Mouse (Mus musculus) C2C12 (cell line): ENCODE results near the gene Cacnb2. TPM values are rescaled to one million over a fixed set of nuclear protein-coding genes. Genes with fewer than 3 reads are reported as not detected.

Source experiments
- H3K27me3 ChIP-seq: one replicate; pipeline ENCODE4 v1.6.1; 2011; ENCODE audit not compliant: control insufficient read depth, insufficient read depth, insufficient read length
- H3K36me3 ChIP-seq: one replicate; pipeline ENCODE4 v1.6.1; 2011; ENCODE audit not compliant: control insufficient read depth, insufficient read depth
- H3K4me3 ChIP-seq: one replicate; pipeline ENCODE4 v1.5.1; 2011; ENCODE audit warnings: mild to moderate bottlenecking, control low read depth; ENCODE audit not compliant: poor library complexity, insufficient read depth, severe bottlenecking
- H3K79me2 ChIP-seq: one replicate; pipeline ENCODE4 v1.6.1; 2011; ENCODE audit not compliant: control insufficient read depth, insufficient read depth
- H3K79me3 ChIP-seq: one replicate; pipeline ENCODE4 v1.6.1; 2011; ENCODE audit warnings: low read depth, control low read depth
- H3ac ChIP-seq: one replicate; pipeline ENCODE3; 2011; ENCODE audit warnings: low read depth; ENCODE audit not compliant: control insufficient read depth, insufficient read length
- CEBPB ChIP-seq: IDR thresholded peaks from one replicate; pipeline ENCODE4 v1.6.1; 2011; ENCODE audit warnings: low read depth, mild to moderate bottlenecking, control low read depth, moderate library complexity
- CTCF ChIP-seq: IDR thresholded peaks from one replicate; pipeline ENCODE4 v1.5.1; 2011; ENCODE audit not compliant: control insufficient read depth, insufficient read depth, insufficient read length
- FOSL1 ChIP-seq: IDR thresholded peaks from one replicate; pipeline ENCODE4 v1.8.0; 2011; ENCODE audit warnings: mild to moderate bottlenecking, low read length; ENCODE audit not compliant: poor library complexity, insufficient read depth, severe bottlenecking
- MAX ChIP-seq: IDR thresholded peaks from one replicate; pipeline ENCODE4 v1.6.1; 2011; ENCODE audit warnings: mild to moderate bottlenecking, control low read depth
- MYOD1 ChIP-seq: IDR thresholded peaks from one replicate; pipeline ENCODE4 v1.6.1; 2011; ENCODE audit warnings: low read depth; ENCODE audit not compliant: control insufficient read depth, insufficient read length
- MYOG ChIP-seq: IDR thresholded peaks from one replicate; pipeline ENCODE4 v1.6.1; 2011; ENCODE audit not compliant: control insufficient read depth, insufficient read length; ENCODE audit errors: extremely low read depth
- USF1 ChIP-seq: IDR thresholded peaks from one replicate; pipeline ENCODE4 v1.6.1; 2011; ENCODE audit warnings: low read depth, mild to moderate bottlenecking, control low read depth, moderate library complexity
- polyA plus RNA-seq: library from polyadenylated mRNA; unstranded; fragments of >200 nt; fragmentation: generic; extraction: Trizol; gene quantifications from one replicate; pipeline ENCODE4 v1.2.1, GENCODE M21; 2012; ENCODE audit warnings: missing spikeins

Gene Cacnb2
- polyA plus RNA-seq, 1 experiment: 2.4 TPM

- Histone ChIP-seq H3K36me3 (no peaks in the 10 kb centered on the region), H3K79me2 (peaks cover 6% of the 10 kb centered on the region), H3ac (no peak overlapping the region), H3K27me3 (no peaks in the 10 kb centered on the region), H3K4me3 (no peak overlapping the region), H3K79me3 (peaks cover 2% of the 10 kb centered on the region)
- TF ChIP-seq FOSL1 (no peak), USF1 (no peak), CEBPB (no peak), CTCF (no peak)
These were observed 62.3 kb downstream of the Cacnb2 start for GRCm38 (mm10) chr2:14665213-14665612.

GRCm38 (mm10) chr2:14672117-14672516 lies 69.2 kb downstream of the Cacnb2 start:
- no peak overlapping the region for H3ac ChIP-seq
- H3K36me3 ChIP-seq: no peaks in the 10 kb centered on the region
- H3K79me2 ChIP-seq: peaks cover 11% of the 10 kb centered on the region
- H3K4me3 ChIP-seq: no peak overlapping the region
- H3K79me3 ChIP-seq: peaks cover 3% of the 10 kb centered on the region
- no peaks in the 10 kb centered on the region for H3K27me3 ChIP-seq
- TF ChIP-seq USF1: no peak
- no peak for TF ChIP-seq MYOG
- TF ChIP-seq CEBPB: no peak
- no peak for TF ChIP-seq MAX
- no peak for TF ChIP-seq FOSL1
- TF ChIP-seq CTCF: no peak
- no peak for TF ChIP-seq MYOD1

GRCm38 (mm10) chr2:14676885-14677516 lies 74.1 kb downstream of the Cacnb2 start:
- Histone ChIP-seq H3K36me3 (no peaks in the 10 kb centered on the region), H3K27me3 (no peaks in the 10 kb centered on the region), H3K79me2 (peaks cover 9% of the 10 kb centered on the region), H3K79me3 (peaks cover 3% of the 10 kb centered on the region), H3K4me3 (no peak overlapping the region), H3ac (no peak overlapping the region)
- TF ChIP-seq CTCF: peak; percentile 29
- TF ChIP-seq MYOG: no peak
- no peak for TF ChIP-seq MYOD1

GRCm38 (mm10) chr2:14684231-14684630 lies 81.3 kb downstream of the Cacnb2 start:
- peaks cover 3% of the 10 kb centered on the region for H3K79me3 ChIP-seq
- TF ChIP-seq MYOG (no peak), USF1 (no peak), CEBPB (no peak), CTCF (no peak), MYOD1 (no peak), MAX (no peak), FOSL1 (no peak)
- no peak overlapping the region for H3ac ChIP-seq
- no peaks in the 10 kb centered on the region for H3K79me2 ChIP-seq
- H3K36me3 ChIP-seq: no peaks in the 10 kb centered on the region
- H3K4me3 ChIP-seq: no peak overlapping the region
- no peaks in the 10 kb centered on the region for H3K27me3 ChIP-seq

GRCm38 (mm10) chr2:14702973-14703645 lies 100.2 kb downstream of the Cacnb2 start:
- no peaks in the 10 kb centered on the region for H3K79me2 ChIP-seq

GRCm38 (mm10) chr2:14703676-14704075 lies 100.8 kb downstream of the Cacnb2 start:
- TF ChIP-seq CEBPB: no peak
- no peak for TF ChIP-seq USF1
- TF ChIP-seq CTCF: no peak
- TF ChIP-seq FOSL1: no peak
- no peak for TF ChIP-seq MAX
- no peak for TF ChIP-seq MYOG
- TF ChIP-seq MYOD1: no peak
- no peak overlapping the region for H3ac ChIP-seq
- H3K4me3 ChIP-seq: no peak overlapping the region
- no peaks in the 10 kb centered on the region for H3K79me3 ChIP-seq
- no peaks in the 10 kb centered on the region for H3K27me3 ChIP-seq
- H3K79me2 ChIP-seq: no peaks in the 10 kb centered on the region
- H3K36me3 ChIP-seq: no peaks in the 10 kb centered on the region

More at GRCm38 (mm10) chr2:14702973-14703645, 100.2 kb downstream of the Cacnb2 start:
- H3K27me3 ChIP-seq: no peaks in the 10 kb centered on the region
- no peak for TF ChIP-seq USF1
- TF ChIP-seq MYOG: no peak
- no peak for TF ChIP-seq CTCF
- TF ChIP-seq CEBPB: no peak
- TF ChIP-seq FOSL1: no peak
- no peak for TF ChIP-seq MAX
- no peak for TF ChIP-seq MYOD1
- no peaks in the 10 kb centered on the region for H3K79me3 ChIP-seq
- H3K4me3 ChIP-seq: no peak overlapping the region
- no peak overlapping the region for H3ac ChIP-seq
- H3K36me3 ChIP-seq: no peaks in the 10 kb centered on the region
